Mouse (Mus musculus): ENCODE data around the gene Nelfe. TPM values are rescaled to one million over a fixed set of nuclear protein-coding genes. Genes with fewer than 3 reads are reported as not detected.
A peak's percentile ranks its signal among the peaks of the same experiment; 100 is the strongest.

Nelfe gene
- polyA plus RNA-seq, 1 experiment from 2014 or later, result 95.0 TPM

GRCm38 (mm10) chr17:34853511-34853910 is 3.3 kb downstream of the Nelfe start:
- WGBS, result 83% methylated on average over 8 of the region's 8 CpGs
- Histone ChIP-seq H3K9me3 (no peaks in the 10 kb centered on the region), H3K27me3 (no peaks in the 10 kb centered on the region), H3K27ac (no peak overlapping the region), H3K4me3 (replicated peaks) (no peak overlapping the region), H3K9ac (replicated peaks) (no peak overlapping the region), H3K4me2 (replicated peaks) (no peak overlapping the region), H3K36me3 (peaks cover 55% of the 10 kb centered on the region), H3K4me1 (replicated peaks) (peaks cover 26% of the 10 kb centered on the region)
- no peak for ATAC-seq

GRCm38 (mm10) chr17:34854761-34855160 is 4.6 kb downstream of the Nelfe start:
- WGBS, result 88% methylated on average over 3 of the region's 3 CpGs
- Histone ChIP-seq H3K4me3 (replicated peaks) (no peak overlapping the region), H3K4me1 (replicated peaks) (peaks cover 14% of the 10 kb centered on the region), H3K27me3 (no peaks in the 10 kb centered on the region), H3K9ac (replicated peaks) (no peak overlapping the region), H3K4me2 (replicated peaks) (no peak overlapping the region), H3K27ac (no peak overlapping the region), H3K36me3 (peaks cover 55% of the 10 kb centered on the region), H3K9me3 (no peaks in the 10 kb centered on the region)
- no peak for ATAC-seq

GRCm38 (mm10) chr17:34855825-34856224 is 5.6 kb downstream of the Nelfe start:
- Histone ChIP-seq H3K27ac (no peak overlapping the region), H3K9ac (replicated peaks) (no peak overlapping the region), H3K27me3 (no peaks in the 10 kb centered on the region), H3K4me3 (replicated peaks) (no peak overlapping the region), H3K36me3 (peaks cover 55% of the 10 kb centered on the region), H3K4me1 (replicated peaks) (peaks cover 11% of the 10 kb centered on the region), H3K4me2 (replicated peaks) (no peak overlapping the region), H3K9me3 (no peaks in the 10 kb centered on the region)
- WGBS, result 34% methylated on average over 3 of the region's 3 CpGs
- ATAC-seq, result 0 out of 2 replicates have a peak, but pooled peaks have one; percentile 53

GRCm38 (mm10) chr17:34858670-34859069 is 8.5 kb downstream of the Nelfe start:
- no peaks in the 10 kb centered on the region for H3K4me1 ChIP-seq (replicated peaks)

GRCm38 (mm10) chr17:34860514-34860913 is 10.3 kb downstream of the Nelfe start:
- WGBS, result 86% methylated on average over 9 of the region's 9 CpGs
- no peak overlapping the region for H3K9ac ChIP-seq (replicated peaks)
- H3K27ac ChIP-seq, result no peak overlapping the region
- H3K36me3 ChIP-seq, result peaks cover 25% of the 10 kb centered on the region
- no peak for ATAC-seq
- H3K9me3 ChIP-seq, result no peaks in the 10 kb centered on the region
- no peaks in the 10 kb centered on the region for H3K27me3 ChIP-seq
- no peaks in the 10 kb centered on the region for H3K4me1 ChIP-seq (replicated peaks)
- H3K4me3 ChIP-seq (replicated peaks), result no peak overlapping the region
- H3K4me2 ChIP-seq (replicated peaks), result no peak overlapping the region

More at GRCm38 (mm10) chr17:34858670-34859069, 8.5 kb downstream of the Nelfe start:
- no peak for ATAC-seq
- Histone ChIP-seq H3K9ac (replicated peaks) (no peak overlapping the region), H3K4me3 (replicated peaks) (no peak overlapping the region), H3K27ac (no peak overlapping the region), H3K27me3 (no peaks in the 10 kb centered on the region), H3K4me2 (replicated peaks) (no peak overlapping the region), H3K9me3 (no peaks in the 10 kb centered on the region), H3K36me3 (peaks cover 41% of the 10 kb centered on the region)
- 81% methylated on average over 4 of the region's 4 CpGs for WGBS

- Histone ChIP-seq H3K36me3 (peaks cover 12% of the 10 kb centered on the region), H3K4me3 (replicated peaks) (no peak overlapping the region), H3K27me3 (no peaks in the 10 kb centered on the region), H3K27ac (no peak overlapping the region), H3K4me2 (replicated peaks) (no peak overlapping the region), H3K9ac (replicated peaks) (no peak overlapping the region), H3K9me3 (no peaks in the 10 kb centered on the region), H3K4me1 (replicated peaks) (no peaks in the 10 kb centered on the region)
- 75% methylated on average over 13 of the region's 13 CpGs for WGBS
- ATAC-seq, result no peak
These were observed 11.7 kb downstream of the Nelfe start for GRCm38 (mm10) chr17:34861704-34862415.

- Histone ChIP-seq H3K9me3 (no peaks in the 10 kb centered on the region), H3K9ac (replicated peaks) (no peak within 1 kb of the TSS), H3K4me2 (replicated peaks) (no peak within 1 kb of the TSS), H3K4me3 (replicated peaks) (no peak within 1 kb of the TSS), H3K27ac (no peak within 1 kb of the TSS), H3K27me3 (no peaks in the 10 kb centered on the region), H3K36me3 (peaks cover 6% of the 10 kb centered on the region; the same call in 1 of the 2 replicates), H3K4me1 (replicated peaks) (no peaks in the 10 kb centered on the region)
- ATAC-seq, result no peak
- WGBS, result 75% methylated on average over 8 of the region's 8 CpGs
These were observed 12.4 kb downstream of the Nelfe start, which contains the start of gene Cfb for GRCm38 (mm10) chr17:34862416-34863081. Gene Cfb (minus strand): TSS chr17:34862518.

- Histone ChIP-seq H3K27me3 (no peaks in the 10 kb centered on the region), H3K4me3 (replicated peaks) (no peak overlapping the region), H3K9ac (replicated peaks) (no peak overlapping the region), H3K9me3 (no peaks in the 10 kb centered on the region), H3K36me3 (no peaks in the 10 kb centered on the region), H3K4me1 (replicated peaks) (no peaks in the 10 kb centered on the region), H3K27ac (no peak overlapping the region), H3K4me2 (replicated peaks) (no peak overlapping the region)
- whole genome bisulfite sequencing, result 64% methylated on average over 7 of the region's 7 CpGs
- no peak for ATAC-seq
These were observed 15.8 kb downstream of the Nelfe start for GRCm38 (mm10) chr17:34865981-34866380.

GRCm38 (mm10) chr17:34874321-34874720 is 24.1 kb downstream of the Nelfe start:
- Histone ChIP-seq H3K4me1 (replicated peaks) (no peaks in the 10 kb centered on the region), H3K9ac (replicated peaks) (no peak overlapping the region), H3K4me2 (replicated peaks) (no peak overlapping the region), H3K27ac (no peak overlapping the region), H3K36me3 (no peaks in the 10 kb centered on the region), H3K27me3 (no peaks in the 10 kb centered on the region; the same call in 1 of the 2 replicates), H3K9me3 (no peaks in the 10 kb centered on the region), H3K4me3 (replicated peaks) (no peak overlapping the region)
- WGBS, result 93% methylated on average over 6 of the region's 6 CpGs
- no peak for ATAC-seq

GRCm38 (mm10) chr17:34879336-34879879 is 29.2 kb downstream of the Nelfe start, which contains the start of gene Zbtb12:
Gene Zbtb12 (plus strand): TSS chr17:34879483.
- no peaks in the 10 kb centered on the region for H3K9me3 ChIP-seq
- H3K27ac ChIP-seq, result no peak within 1 kb of the TSS
- H3K9ac ChIP-seq (replicated peaks), result no peak within 1 kb of the TSS
- 73% methylated on average over 11 of the region's 11 CpGs for WGBS
- H3K27me3 ChIP-seq, result peaks cover 12% of the 10 kb centered on the region
- no peak within 1 kb of the TSS for H3K4me3 ChIP-seq (replicated peaks)
- no peaks in the 10 kb centered on the region for H3K4me1 ChIP-seq (replicated peaks)
- ATAC-seq, result no peak
- no peak within 1 kb of the TSS for H3K4me2 ChIP-seq (replicated peaks)
- H3K36me3 ChIP-seq, result no peaks in the 10 kb centered on the region

GRCm38 (mm10) chr17:34881166-34881565 is 31.0 kb downstream of the Nelfe start:
- H3K36me3 ChIP-seq, result no peaks in the 10 kb centered on the region
- ATAC-seq, result no peak
- no peak overlapping the region for H3K4me2 ChIP-seq (replicated peaks)
- H3K4me3 ChIP-seq (replicated peaks), result no peak overlapping the region
- no peak overlapping the region for H3K27ac ChIP-seq
- peaks cover 12% of the 10 kb centered on the region for H3K27me3 ChIP-seq
- no peaks in the 10 kb centered on the region for H3K9me3 ChIP-seq
- no peaks in the 10 kb centered on the region for H3K4me1 ChIP-seq (replicated peaks)
- H3K9ac ChIP-seq (replicated peaks), result no peak overlapping the region

GRCm38 (mm10) chr17:34881683-34882310 is 31.6 kb downstream of the Nelfe start, which contains the start of gene Gm20547:
Gene Gm20547 (minus strand): TSS chr17:34882042.
- H3K27ac ChIP-seq, result no peak within 1 kb of the TSS
- no peak within 1 kb of the TSS for H3K9ac ChIP-seq (replicated peaks)
- 10% methylated on average over 15 of the region's 15 CpGs for WGBS
- no peak within 1 kb of the TSS for H3K4me3 ChIP-seq (replicated peaks)
- no peak for ATAC-seq
- peaks cover 12% of the 10 kb centered on the region for H3K27me3 ChIP-seq
- H3K9me3 ChIP-seq, result no peaks in the 10 kb centered on the region
- no peaks in the 10 kb centered on the region for H3K36me3 ChIP-seq
- H3K4me1 ChIP-seq (replicated peaks), result no peaks in the 10 kb centered on the region
- H3K4me2 ChIP-seq (replicated peaks), result no peak within 1 kb of the TSS

All from midbrain, embryonic 13.5 days (tissue).